Mouse (Mus musculus) stomach, postnatal 0 days (tissue): ENCODE measurements at regions not wholly inside any gene's neighbourhood (a gene's known extent, or its start where the extent isn't known, plus 50 kb on each side); places are given as distances from the start of the nearest gene placed in this dataset.

Experiments used
- CTCF ChIP-seq: IDR thresholded peaks from 2 replicates; pipeline ENCODE4 v1.5.1; 2016; ENCODE audit warnings: antibody characterized with exemption, low read depth, mild to moderate bottlenecking, moderate library complexity
- EP300 ChIP-seq: optimal IDR thresholded peaks from 2 replicates; pipeline ENCODE3; 2016; ENCODE audit warnings: antibody characterized with exemption

DNA sequence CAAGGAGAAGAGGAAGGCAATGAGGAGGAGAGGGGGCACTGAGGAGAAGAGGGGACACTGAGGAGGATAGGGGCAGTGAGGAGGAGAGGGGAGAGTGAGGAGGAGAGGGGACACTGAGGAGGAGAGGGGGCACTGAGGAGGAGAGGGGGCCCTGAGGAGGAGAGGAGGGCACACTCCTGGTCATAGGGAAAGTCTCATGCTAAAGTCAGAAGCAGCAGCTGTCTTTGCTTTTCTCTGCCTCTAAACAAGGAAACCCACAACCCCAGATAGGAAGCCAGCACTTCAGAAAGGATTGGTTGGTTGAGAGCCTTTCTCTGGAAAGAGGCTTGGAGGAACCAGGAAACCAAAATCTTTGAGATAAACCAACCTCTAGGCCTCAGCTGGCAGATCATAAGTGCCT, 94.3 kb upstream of the Pgrmc2 start:
- TF ChIP-seq CTCF: no peak
- TF ChIP-seq EP300: no peak
